Mouse (Mus musculus): ENCODE results near the gene Art4. TPM values are rescaled to one million over a fixed set of nuclear protein-coding genes. Genes with fewer than 3 reads are reported as not detected.

The Art4 gene
- total RNA-seq, 2 experiments from 2014 or later: not detected

GRCm38 (mm10) chr6:136868921-136869320 is 11.4 kb upstream of the Art4 start:
- no peak for DNase-seq (ENCODE audit: low spot score in 2 of 2)

DNA sequence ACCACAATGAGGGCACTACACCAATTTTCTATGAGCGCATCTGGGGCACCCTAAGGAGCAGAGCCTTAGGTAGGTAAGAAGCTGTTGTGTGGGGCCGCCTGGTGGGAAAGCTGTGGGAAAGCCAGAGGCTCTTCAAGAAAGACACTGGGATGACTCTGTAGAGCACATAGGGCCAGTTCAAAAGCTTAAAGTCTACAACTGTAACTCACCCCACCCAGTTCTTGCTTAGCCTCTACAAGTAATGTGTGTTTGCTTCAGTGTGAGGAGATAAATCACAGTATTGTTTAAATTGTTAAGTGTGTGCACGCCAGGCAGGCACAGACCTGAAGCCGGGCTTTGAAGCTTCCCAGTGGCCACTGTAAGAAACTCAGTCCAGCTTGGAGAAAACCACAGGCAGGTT is 8.6 kb upstream of the Art4 start:
- DNase-seq (ENCODE audit: low spot score in 2 of 2): no peak

DNA sequence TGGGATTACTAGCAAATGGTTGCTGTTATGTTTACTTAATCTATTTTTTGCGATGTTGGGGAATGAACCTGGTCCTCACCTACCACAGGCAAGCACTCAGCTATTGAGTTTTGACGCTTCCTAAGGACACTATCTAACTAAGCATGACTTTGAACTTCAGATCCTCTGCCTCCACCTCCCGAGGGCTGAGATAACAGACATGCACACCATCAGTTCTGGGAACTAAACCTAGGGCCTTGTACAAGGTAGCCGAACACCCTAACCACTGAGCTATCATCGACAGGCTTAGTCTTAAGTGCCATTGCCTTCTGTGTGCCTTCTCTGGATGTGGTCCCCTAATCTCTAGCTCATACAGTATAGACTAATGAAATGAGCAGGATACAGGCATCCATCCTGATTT is 7.8 kb upstream of the Art4 start:
- no peak for DNase-seq (ENCODE audit: low spot score in 2 of 2)

DNA sequence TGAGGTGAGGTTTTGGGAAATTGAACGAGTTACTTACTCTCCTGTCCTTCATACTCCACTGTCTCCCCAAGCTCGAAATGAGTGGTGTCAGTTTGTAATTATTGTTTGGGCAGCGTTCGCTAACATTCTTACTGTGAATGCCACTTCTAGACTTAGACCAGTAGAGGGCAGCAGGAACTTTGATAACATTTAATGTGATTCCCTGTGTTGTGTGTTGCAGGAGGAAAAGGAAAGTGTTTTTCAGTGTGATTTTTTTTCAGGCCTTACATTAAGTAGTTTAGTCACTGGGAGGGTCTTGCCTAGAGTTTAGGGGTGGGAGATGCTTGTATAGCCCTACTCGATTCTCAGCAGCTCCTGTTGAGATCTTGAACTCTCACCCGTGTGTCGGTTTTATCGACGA is 3.5 kb upstream of the Art4 start:
- DNase-seq (ENCODE audit: low spot score in 2 of 2): peak in 1 of 2 experiments; percentile 67

- no peak for DNase-seq (ENCODE audit: low spot score in 2 of 2)
Measured at GRCm38 (mm10) chr6:136858420-136858819, 887 bp upstream of the Art4 start.

DNA sequence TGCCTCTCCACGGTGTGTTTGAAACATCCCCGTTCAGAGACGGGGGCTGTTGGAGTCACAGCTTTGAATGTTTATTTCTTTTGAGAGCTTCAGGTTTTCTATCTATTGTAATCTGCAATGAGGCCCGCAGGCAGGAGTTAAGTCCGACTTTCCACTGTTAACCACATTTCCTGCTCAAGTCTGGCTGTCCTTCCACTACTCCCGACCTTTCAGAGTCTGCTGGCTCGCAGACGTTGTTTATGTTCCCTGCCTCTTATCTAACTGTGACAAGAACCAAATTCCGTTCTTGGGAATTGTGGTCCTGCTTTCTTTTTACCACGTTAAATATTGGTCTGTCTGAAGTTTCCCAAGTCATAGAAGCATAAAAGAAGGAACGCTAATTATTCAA is 334 bp upstream of the Art4 start:
- DNase-seq (ENCODE audit: low spot score in 2 of 2): no peak

- no peak for DNase-seq (ENCODE audit: low spot score in 2 of 2)
Measured at GRCm38 (mm10) chr6:136856071-136856636, 1.4 kb downstream of the Art4 start.

GRCm38 (mm10) chr6:136855183-136855582 is 2.4 kb downstream of the Art4 start:
- DNase-seq (ENCODE audit: low spot score in 2 of 2): no peak

GRCm38 (mm10) chr6:136854361-136854781 is 3.2 kb downstream of the Art4 start:
- no peak for DNase-seq (ENCODE audit: low spot score in 2 of 2)

- no peak for DNase-seq (ENCODE audit: low spot score in 2 of 2)
Measured at GRCm38 (mm10) chr6:136852762-136853161, 4.8 kb downstream of the Art4 start.

DNA sequence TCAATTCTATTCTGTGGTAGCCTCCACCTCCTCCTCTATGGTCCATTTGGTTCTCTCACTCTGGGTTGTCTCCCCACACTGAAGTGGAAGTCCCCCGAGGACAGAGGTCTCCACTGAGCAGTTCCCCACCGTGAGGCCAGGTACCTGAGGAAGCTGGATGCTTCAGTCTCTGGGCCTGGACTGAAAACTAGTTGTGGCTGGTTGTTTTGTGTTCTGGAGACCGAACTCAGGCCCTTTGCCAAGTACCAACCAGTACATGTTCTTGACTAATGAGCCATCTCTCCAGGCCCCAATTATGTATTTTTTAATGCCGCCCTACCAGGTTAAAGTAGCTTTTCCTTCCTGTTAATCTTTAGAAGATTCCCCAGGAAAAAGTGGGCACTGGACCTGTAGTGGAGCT is 5.2 kb downstream of the Art4 start:
- DNase-seq (ENCODE audit: low spot score in 2 of 2): no peak

DNA sequence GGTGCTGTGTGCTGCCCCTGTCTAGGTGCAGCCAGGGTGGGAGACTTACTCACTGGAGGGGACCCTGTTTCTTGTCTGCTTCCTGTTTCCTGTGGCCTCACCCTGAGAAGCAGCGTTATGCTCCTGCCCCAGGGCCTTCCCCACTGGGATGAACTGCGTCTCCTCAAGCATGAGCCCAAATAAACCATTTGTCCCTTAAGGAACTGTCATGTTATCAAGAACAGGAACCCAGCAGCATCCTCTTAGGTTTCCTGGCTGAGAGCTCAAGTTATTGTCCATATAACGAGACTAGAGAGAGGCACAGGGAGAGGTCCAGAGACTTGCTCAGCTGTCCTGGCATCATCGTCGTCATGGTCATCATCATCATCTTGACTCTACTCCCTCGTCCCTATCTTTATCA is 7.3 kb downstream of the Art4 start:
- DNase-seq (ENCODE audit: low spot score in 2 of 2): no peak

DNA sequence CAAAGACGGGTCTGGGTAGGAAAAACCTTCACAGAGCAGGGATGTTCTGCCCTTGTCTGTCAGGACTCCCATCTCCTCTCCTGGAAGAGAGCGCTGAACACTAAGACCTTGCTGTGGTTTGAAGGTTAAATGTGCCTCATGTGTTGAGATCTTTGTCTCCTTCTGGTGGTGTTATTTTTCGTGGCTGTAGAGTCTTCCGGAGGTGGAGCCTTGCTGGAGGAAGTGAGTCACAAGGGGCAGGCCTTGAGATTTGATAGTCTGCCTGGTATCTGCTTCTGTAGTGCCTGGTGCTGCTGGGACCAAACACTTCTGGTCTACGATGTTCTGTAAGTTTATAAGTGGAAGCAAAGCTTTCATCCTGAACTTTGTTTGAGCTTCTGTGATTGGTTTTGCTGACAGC is 8.6 kb downstream of the Art4 start:
- no peak for DNase-seq (ENCODE audit: low spot score in 2 of 2)

GRCm38 (mm10) chr6:136848399-136848798 is 9.1 kb downstream of the Art4 start:
- no peak for DNase-seq (ENCODE audit: low spot score in 2 of 2)

- DNase-seq (ENCODE audit: low spot score in 2 of 2): peak in 1 of 2 experiments; percentile 60
Measured at GRCm38 (mm10) chr6:136847790-136848189, 9.7 kb downstream of the Art4 start.

- DNase-seq (ENCODE audit: low spot score in 2 of 2): no peak
Measured at GRCm38 (mm10) chr6:136847267-136847666, 10.3 kb downstream of the Art4 start.

- DNase-seq (ENCODE audit: low spot score in 2 of 2): no peak
Measured at GRCm38 (mm10) chr6:136845706-136846480, 11.6 kb downstream of the Art4 start.

- no peak for DNase-seq (ENCODE audit: low spot score in 2 of 2)
Measured at GRCm38 (mm10) chr6:136844903-136845302, 12.6 kb downstream of the Art4 start.

GRCm38 (mm10) chr6:136837323-136837722 is 20.2 kb downstream of the Art4 start:
- no peak for DNase-seq (ENCODE audit: low spot score in 2 of 2)

DNA sequence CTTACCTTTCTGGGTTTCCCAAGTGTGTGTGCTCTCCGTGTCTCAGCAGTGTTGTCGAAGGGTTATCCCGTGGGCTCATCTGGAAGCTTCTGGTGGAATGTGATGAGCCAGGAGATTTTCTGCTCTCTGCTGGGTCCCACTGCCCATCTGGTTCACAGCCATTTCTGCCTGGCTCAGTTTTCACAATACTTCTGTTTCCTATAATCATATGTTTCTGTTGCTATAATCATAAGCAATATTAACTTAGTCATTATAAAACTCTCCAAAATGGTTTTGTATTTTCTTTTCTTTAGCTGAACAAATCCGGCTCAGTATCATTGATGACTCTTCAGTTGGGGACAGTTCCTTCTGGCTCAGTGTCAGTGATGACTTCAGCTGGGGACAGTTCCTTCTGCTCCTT is 22.2 kb downstream of the Art4 start, which contains the start of gene Smco3:
Gene Smco3 (minus strand): TSS at position 101 of the 400 bp plus-strand sequence.
- no peak for DNase-seq (ENCODE audit: low spot score in 2 of 2)

GRCm38 (mm10) chr6:136831712-136832111 is 25.8 kb downstream of the Art4 start:
- DNase-seq (ENCODE audit: low spot score in 2 of 2): no peak

GRCm38 (mm10) chr6:136828681-136829080 is 28.9 kb downstream of the Art4 start:
- no peak for DNase-seq (ENCODE audit: low spot score in 2 of 2)

All from layer of hippocampus, adult 18-20 months (tissue).